Mouse (Mus musculus) embryonic facial prominence, embryonic 11.5 days (tissue): ENCODE results near the gene Fgfr2. TPM values are rescaled to one million over a fixed set of nuclear protein-coding genes. Genes with fewer than 3 reads are reported as not detected.

Experiments used
- ATAC-seq: fragments of 200-750 bp; cut with Nextera tagmentation; replicated peaks from 2 replicates; pipeline ENCODE4 v1.8.0; 2017; ENCODE audit warnings: low read depth; ENCODE audit not compliant: insufficient number of reproducible peaks, low FRiP score, low TSS enrichment
- DNase-seq: peaks from one replicate; pipeline ENCODE4 v3.0.0-alpha.2; 2015; ENCODE audit warnings: low spot score
- H3K27ac ChIP-seq: fragments of 300-500 bp; sonication (generic); replicated peaks from 2 replicates; pipeline ENCODE4 v1.5.1; 2014; ENCODE audit warnings: mild to moderate bottlenecking, low read depth, low read length, control low read depth
- H3K27me3 ChIP-seq: fragments of 300-500 bp; sonication (generic); 2 replicates; pipeline ENCODE4 v1.6.1; 2014; ENCODE audit warnings: mild to moderate bottlenecking, low read length, moderate library complexity, mixed read lengths; ENCODE audit not compliant: control insufficient read depth, insufficient read depth
- H3K36me3 ChIP-seq: fragments of 300-500 bp; sonication (generic); replicated peaks from 2 replicates; pipeline ENCODE4 v1.6.1; 2014; ENCODE audit warnings: low read depth, mild to moderate bottlenecking, low read length, moderate library complexity, mixed read lengths; ENCODE audit not compliant: control insufficient read depth, insufficient read depth
- H3K4me1 ChIP-seq: fragments of 300-500 bp; sonication (generic); 2 replicates; pipeline ENCODE4 v1.6.1; 2014; ENCODE audit warnings: low read length, mixed read lengths; ENCODE audit not compliant: control insufficient read depth, insufficient read depth
- H3K4me2 ChIP-seq: fragments of 300-500 bp; sonication (generic); 2 replicates; pipeline ENCODE4 v1.6.1; 2014; ENCODE audit warnings: low read depth, mild to moderate bottlenecking, control low read depth, low read length, moderate library complexity
- H3K4me3 ChIP-seq: fragments of 300-500 bp; sonication (generic); 2 replicates; pipeline ENCODE4 v1.5.1; 2014; ENCODE audit warnings: low read depth, low read length, control low read depth
- H3K9ac ChIP-seq: fragments of 300-500 bp; sonication (generic); replicated peaks from 2 replicates; pipeline ENCODE4 v1.6.1; 2014; ENCODE audit warnings: mild to moderate bottlenecking, control low read depth, low read length
- H3K9me3 ChIP-seq: fragments of 300-500 bp; sonication (generic); replicated peaks from 2 replicates; pipeline ENCODE4 v1.6.1; 2016; ENCODE audit warnings: mild to moderate bottlenecking, low read length, inconsistent platforms, mixed read lengths; ENCODE audit not compliant: control insufficient read depth
- WGBS: fragments of 180-500 bp; shearing (Covaris S2); extraction: QIAGEN DNeasy Blood & Tissue Kit; methylation state at CpG from one replicate; pipeline ENCODE4 v1.1.7; 2014; 5-methylcytosine and 5-hydroxymethylcytosine counted together
- polyA plus RNA-seq: library from polyadenylated mRNA; unstranded; fragments of >200 nt; fragmentation: Nextera tagmentation; extraction: Ambion mirVana; gene quantifications from 2 replicates; pipeline ENCODE4 v1.2.1, GENCODE M21; 2014

The Fgfr2 gene
- polyA plus RNA-seq, 1 experiment from 2014 or later: 75.6 TPM

DNA sequence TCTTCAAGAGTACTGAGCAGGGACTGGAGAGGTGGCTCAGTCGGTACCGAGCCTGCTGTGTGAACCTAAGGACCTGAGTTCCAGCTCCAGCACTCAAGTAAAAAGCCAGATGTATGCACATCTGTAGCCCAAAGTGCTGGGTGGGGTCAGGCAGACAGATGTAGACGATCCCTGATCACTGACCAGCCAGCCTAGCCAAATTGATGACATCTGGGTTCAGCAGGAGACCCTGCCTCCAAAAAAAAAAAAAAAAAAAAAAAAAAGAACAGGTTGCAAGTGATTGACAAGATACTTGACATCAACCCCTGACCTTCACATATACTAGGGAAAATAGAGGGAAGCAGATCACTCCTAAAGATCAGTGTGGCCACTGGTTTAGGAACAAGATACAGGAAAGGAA lies 2334.2 kb downstream of the Fgfr2 start:
- H3K9me3 ChIP-seq: no peaks in the 10 kb centered on the region
- H3K27ac ChIP-seq: no peak overlapping the region
- 77% methylated on average over 3 of the region's 3 CpGs for WGBS
- H3K4me3 ChIP-seq: no peak overlapping the region
- DNase-seq: no peak
- ATAC-seq: no peak
- no peak overlapping the region for H3K9ac ChIP-seq
- no peaks in the 10 kb centered on the region for H3K27me3 ChIP-seq
- H3K4me2 ChIP-seq: no peak overlapping the region
- no peaks in the 10 kb centered on the region for H3K4me1 ChIP-seq
- H3K36me3 ChIP-seq: no peaks in the 10 kb centered on the region

DNA sequence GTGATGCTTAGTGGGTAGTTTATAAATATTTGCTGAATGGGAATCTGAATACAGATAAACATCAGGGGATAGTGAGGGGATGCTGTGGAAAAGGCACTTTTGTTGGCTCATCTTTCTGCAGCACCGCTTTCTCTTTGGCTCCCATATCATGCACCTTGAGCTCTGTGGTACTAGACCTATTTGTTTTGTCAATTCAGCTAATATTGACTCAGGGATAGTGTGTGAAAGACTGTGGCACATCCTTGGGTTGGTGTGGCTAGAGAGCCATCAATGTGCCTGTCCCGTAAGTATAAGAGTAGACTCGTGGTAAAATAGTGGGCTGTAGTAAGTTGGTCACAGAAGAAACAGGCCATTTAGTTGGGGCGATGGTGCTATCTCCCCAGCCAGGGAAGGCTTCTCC lies 2335.6 kb downstream of the Fgfr2 start:
- no peak overlapping the region for H3K27ac ChIP-seq
- no peaks in the 10 kb centered on the region for H3K9me3 ChIP-seq
- DNase-seq: no peak
- no peaks in the 10 kb centered on the region for H3K36me3 ChIP-seq
- no peaks in the 10 kb centered on the region for H3K4me1 ChIP-seq
- 94% methylated on average over 4 of the region's 4 CpGs for whole genome bisulfite sequencing
- no peak overlapping the region for H3K4me3 ChIP-seq
- no peak overlapping the region for H3K9ac ChIP-seq
- no peak overlapping the region for H3K4me2 ChIP-seq
- ATAC-seq: no peak
- no peaks in the 10 kb centered on the region for H3K27me3 ChIP-seq

DNA sequence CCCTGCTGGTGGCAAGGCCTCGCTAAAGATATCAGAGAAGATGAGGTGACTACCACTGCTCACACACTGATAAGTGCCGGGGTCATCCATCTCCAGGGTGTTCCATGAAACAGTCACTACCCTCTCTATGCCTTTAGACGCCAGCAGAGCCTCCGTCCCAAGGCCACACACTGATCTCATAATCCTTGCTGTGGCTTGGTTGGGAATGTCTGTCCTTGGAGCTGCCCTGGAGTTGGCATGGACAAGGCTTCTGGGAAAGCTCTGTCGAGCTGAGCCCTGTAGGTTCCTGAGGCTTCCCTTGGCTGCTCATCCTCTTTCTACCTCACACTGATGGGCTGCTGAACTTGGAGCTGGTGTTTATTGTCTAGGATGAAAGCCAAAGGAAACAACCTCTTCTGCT lies 2336.4 kb downstream of the Fgfr2 start:
- ATAC-seq (no peak), DNase-seq (no peak)
- no peak overlapping the region for H3K4me3 ChIP-seq
- no peaks in the 10 kb centered on the region for H3K27me3 ChIP-seq
- no peak overlapping the region for H3K9ac ChIP-seq
- H3K9me3 ChIP-seq: no peaks in the 10 kb centered on the region
- no peaks in the 10 kb centered on the region for H3K4me1 ChIP-seq
- H3K27ac ChIP-seq: no peak overlapping the region
- no peak overlapping the region for H3K4me2 ChIP-seq
- no peaks in the 10 kb centered on the region for H3K36me3 ChIP-seq
- 85% methylated on average over 5 of the region's 5 CpGs for WGBS

DNA sequence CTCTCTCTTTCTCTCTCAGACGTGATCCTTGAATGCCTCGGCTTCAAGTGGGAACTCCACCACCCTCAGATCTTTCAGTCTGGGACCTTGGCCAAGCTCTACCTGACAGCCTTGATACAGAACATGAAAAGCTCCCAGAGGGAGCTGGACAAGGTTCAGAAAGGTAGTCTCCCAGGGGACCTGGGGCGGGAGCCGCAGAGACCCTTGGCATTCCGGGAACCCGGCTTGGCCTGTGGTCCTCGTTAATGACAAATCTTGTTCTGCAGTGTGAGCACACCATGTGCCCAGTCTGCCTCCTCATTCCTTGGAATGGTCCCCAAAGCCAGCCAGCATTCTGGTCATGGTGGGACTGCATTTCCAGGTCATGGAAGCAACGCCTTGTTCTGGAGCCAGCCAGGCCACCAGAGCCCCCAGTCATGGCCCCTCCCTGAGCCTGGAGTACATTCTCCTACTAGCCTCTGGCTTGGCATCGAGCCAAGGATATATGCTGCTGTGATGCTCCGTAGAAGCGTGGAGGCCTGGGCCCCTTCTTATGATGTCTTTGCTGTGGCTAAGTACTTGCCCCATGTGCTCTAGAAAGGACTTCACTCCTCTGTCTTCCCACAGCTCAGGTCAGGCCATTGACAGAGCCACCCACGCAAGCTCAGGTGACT lies 2337.1 kb downstream of the Fgfr2 start:
- 84% methylated on average over 12 of the region's 12 CpGs for WGBS
- no peaks in the 10 kb centered on the region for H3K36me3 ChIP-seq
- no peak overlapping the region for H3K4me2 ChIP-seq
- no peaks in the 10 kb centered on the region for H3K4me1 ChIP-seq
- H3K27me3 ChIP-seq: no peaks in the 10 kb centered on the region
- H3K27ac ChIP-seq: no peak overlapping the region
- DNase-seq (no peak), ATAC-seq (no peak)
- no peaks in the 10 kb centered on the region for H3K9me3 ChIP-seq
- H3K4me3 ChIP-seq: no peak overlapping the region
- no peak overlapping the region for H3K9ac ChIP-seq

DNA sequence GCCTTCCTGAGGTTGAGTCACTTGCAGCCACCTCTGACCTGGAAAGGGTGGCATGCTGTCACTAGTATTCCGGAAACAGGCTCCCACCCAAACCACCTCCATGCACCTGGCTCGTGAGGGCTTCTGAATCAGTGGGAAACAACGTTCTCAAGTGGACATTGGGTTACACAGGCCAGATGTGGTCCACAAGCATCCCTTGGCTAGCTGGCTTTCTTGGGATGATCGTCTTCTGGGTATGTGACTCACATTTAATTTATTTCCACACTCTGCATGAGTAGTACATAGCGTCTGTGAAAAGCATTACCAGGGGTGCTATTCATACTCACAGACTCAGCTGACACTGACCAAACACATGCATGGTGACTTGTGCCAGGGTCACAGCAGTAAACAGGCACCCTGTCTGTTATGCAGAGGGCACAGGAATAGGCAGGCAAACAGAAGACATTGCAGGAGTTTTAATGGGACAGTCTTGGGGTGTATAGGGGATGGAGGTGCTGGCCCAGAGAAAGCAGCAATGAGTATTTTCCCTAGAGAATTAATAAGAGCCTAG lies 2340.6 kb downstream of the Fgfr2 start:
- Histone ChIP-seq H3K27ac (no peak overlapping the region), H3K4me3 (no peak overlapping the region), H3K4me2 (no peak overlapping the region), H3K36me3 (no peaks in the 10 kb centered on the region), H3K4me1 (no peaks in the 10 kb centered on the region), H3K9ac (no peak overlapping the region), H3K27me3 (no peaks in the 10 kb centered on the region), H3K9me3 (no peaks in the 10 kb centered on the region)
- ATAC-seq (no peak), DNase-seq (no peak)
- WGBS: 89% methylated on average over 5 of the region's 5 CpGs

DNA sequence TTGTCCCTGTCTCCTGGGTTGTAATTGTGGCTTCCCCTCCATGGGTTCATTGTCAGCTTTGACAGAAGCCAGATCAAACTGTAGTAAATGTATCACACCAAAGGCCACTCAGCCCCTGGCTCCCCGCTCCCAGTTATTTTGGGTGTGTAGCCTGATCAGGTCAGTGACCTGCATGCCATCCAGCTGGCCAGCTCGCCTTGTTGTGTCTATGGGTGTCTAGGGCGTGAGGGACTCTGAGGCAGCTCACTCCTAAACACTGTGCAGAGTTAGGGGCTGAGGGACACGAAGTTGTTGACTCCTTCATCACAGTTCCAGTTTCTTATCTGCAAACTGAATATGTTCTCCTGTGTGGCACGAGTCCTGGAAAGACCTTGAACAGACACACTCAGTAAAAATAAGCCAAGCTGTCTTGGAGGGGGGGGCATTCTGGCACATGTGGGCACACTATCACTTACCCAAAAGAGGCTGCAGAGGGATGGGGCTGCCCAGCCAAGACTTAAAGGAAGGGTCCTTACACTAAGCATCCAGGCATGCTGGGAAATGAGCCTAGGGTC lies 2342.2 kb downstream of the Fgfr2 start:
- no peaks in the 10 kb centered on the region for H3K36me3 ChIP-seq
- H3K4me2 ChIP-seq: no peak overlapping the region
- no peak for DNase-seq
- no peak overlapping the region for H3K27ac ChIP-seq
- WGBS: 74% methylated on average over 5 of the region's 5 CpGs
- H3K4me1 ChIP-seq: no peaks in the 10 kb centered on the region
- H3K4me3 ChIP-seq: no peak overlapping the region
- H3K27me3 ChIP-seq: no peaks in the 10 kb centered on the region
- no peaks in the 10 kb centered on the region for H3K9me3 ChIP-seq
- ATAC-seq: no peak
- H3K9ac ChIP-seq: no peak overlapping the region

DNA sequence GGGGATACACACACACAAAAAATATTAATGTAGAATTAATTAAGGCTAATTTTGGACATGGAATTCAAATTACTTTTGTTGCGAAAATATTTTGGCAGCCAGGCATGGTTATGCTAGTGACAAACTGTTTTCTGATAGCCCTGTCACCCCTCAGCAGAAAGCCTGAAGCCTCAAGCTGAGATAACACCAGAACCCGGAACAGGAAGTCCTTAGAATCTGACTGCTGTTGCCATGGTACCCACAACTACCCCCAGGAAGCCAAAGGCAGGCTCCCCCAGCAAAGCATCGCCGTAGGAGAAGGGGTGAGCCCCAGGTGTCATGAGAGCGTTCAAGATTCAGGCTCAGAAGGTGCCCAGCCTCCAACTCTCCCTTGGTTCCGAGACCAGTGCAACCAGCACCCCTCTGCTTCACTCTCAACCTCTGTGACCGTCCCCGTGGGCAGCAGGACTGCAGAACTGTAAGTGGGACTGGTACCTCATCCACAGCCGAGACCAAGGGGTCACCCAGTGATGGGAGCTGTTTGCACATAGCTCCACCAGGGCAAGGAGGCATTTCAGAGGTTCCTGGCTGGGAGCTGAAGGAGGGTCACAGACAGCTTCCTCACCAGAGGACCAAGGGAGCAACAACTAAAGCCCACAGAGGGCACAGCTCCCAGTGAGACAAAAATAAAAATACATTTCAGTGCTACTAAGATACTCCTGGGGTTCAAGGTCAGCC lies 2349.1 kb downstream of the Fgfr2 start, which contains the start of gene Btbd16:
Gene Btbd16 (plus strand): TSS at position 156 of the 717 bp plus-strand sequence.
- Histone ChIP-seq H3K27me3 (no peaks in the 10 kb centered on the region), H3K4me3 (no peak within 1 kb of the TSS), H3K27ac (no peak within 1 kb of the TSS), H3K9me3 (no peaks in the 10 kb centered on the region), H3K36me3 (no peaks in the 10 kb centered on the region), H3K4me2 (no peak within 1 kb of the TSS), H3K4me1 (no peaks in the 10 kb centered on the region), H3K9ac (no peak within 1 kb of the TSS)
- no peak for ATAC-seq
- DNase-seq: no peak
- WGBS: 57% methylated on average over 9 of the region's 9 CpGs
